Mouse (Mus musculus) megakaryocyte, embryonic 14.5 days (primary cell): Measurements from ENCODE around the gene Adgrb3.

Experiments used
- FLI1 ChIP-seq: IDR thresholded peaks from 2 replicates; pipeline ENCODE4 v1.6.1; 2012; ENCODE audit warnings: low read length, inconsistent platforms, mixed read lengths
- GATA1 ChIP-seq: IDR thresholded peaks from 3 replicates; pipeline ENCODE4 v1.6.1; 2012; ENCODE audit warnings: mixed read lengths, low read length, inconsistent platforms, borderline replicate concordance

- TF ChIP-seq GATA1 (no peak), FLI1 (no peak)
Measured at GRCm38 (mm10) chr1:25358554-25358953, 471.0 kb downstream of the Adgrb3 start.
